Mouse (Mus musculus) brain, embryonic 18.5 days (tissue): ENCODE results near the gene Kif6.

ENCODE experiments used
- DNase-seq: peaks from one replicate; pipeline ENCODE4 v3.0.0-alpha.2; 2012; ENCODE audit warnings: low read depth, low spot score

Kif6 gene

DNA sequence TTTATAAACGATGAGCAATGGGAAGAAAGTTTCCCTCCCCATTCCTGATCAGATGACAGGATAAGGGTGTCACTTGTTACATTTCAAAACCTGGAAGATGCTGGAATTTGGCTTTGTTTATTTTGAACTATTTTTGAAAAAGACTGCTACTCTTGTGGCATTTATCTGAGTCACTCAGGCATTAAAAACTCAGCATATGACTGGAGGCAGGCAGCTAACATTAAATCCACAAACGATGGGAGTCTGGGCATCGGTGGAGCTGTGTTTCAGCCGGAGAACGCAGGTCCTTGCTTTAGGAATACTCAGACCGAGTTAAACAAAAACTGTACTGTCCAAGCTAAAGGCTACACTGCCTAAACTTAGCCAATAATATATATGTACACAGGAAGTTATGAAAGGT is 46.7 kb downstream of the Kif6 start:
- DNase-seq: no peak

DNA sequence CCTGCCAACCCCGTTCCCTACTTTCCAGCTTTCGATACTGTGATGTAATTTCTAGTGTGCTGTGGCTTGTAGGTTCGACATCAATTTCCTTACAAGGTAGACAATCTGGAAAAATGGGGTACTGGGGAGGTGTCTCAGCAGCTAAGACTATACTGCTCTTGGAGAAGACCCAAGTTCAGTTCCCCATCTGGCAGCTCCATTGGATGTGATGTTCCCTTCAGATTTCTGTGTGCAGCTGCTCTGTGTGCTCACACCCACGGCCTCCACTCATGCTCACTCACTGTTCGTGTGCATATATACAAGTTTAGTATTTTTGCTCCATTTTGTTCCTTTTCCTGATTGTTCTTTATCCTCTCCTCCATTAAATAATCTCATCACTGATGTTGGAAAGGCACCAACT is 51.8 kb downstream of the Kif6 start:
- no peak for DNase-seq

DNA sequence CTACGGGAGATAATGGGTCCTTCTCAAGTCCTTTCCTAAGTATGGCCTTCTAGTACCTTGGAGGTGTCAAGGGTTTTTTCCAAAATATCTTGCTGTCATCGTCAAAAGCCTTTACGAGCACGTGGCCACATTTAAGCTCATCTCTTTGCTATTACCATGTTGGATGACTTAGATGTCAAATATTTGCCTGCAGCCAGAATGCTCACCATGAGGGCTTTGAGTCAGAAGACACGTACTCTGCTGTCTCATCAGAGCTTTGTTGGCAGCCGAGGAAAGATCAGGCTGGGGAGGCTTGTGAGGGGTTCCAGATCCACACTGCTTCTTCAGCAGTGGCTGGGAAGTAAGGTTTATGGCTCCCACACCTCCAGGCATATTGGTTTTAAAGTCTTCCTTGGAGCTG is 53.4 kb downstream of the Kif6 start:
- no peak for DNase-seq

DNA sequence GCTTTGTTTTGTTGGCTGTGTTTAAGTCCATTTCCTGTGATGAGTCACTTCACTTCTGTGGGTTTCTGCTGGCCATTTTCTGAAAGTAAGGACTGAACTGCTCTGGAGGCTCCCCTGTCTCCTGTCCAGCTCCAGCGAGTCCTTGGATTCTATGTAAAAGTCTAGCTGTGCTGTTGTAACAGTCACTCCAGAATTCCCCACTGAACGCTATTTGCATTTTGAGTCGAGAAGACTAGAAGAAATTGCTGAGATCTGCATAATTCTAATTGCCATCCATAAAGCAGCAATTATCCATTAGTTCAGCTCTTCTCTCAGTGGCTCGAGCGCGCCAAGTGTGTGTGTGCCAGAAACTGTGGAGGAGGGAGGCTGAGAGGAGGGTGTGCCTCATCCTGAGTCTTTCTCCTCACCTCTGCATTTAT is 57.0 kb downstream of the Kif6 start:
- peak; percentile 45 for DNase-seq

DNA sequence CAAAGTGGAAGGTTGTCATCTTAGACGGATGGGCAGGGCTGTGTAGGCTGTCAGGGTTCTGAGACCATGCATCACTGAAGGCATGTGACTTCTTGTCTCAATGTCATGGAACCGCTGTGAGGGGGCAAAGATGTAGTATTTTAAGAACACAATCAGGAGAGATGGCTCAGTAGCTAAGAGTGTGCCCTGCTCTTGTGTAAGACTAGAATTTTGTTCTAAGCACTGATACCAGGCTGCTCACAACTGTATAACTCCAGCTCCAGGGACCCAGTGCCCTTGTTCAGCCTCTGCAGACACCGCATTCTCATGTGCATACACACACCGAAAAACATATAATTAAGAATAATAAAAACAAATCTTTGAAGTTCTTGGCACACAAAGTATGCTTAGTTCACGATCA is 57.5 kb downstream of the Kif6 start:
- no peak for DNase-seq

DNA sequence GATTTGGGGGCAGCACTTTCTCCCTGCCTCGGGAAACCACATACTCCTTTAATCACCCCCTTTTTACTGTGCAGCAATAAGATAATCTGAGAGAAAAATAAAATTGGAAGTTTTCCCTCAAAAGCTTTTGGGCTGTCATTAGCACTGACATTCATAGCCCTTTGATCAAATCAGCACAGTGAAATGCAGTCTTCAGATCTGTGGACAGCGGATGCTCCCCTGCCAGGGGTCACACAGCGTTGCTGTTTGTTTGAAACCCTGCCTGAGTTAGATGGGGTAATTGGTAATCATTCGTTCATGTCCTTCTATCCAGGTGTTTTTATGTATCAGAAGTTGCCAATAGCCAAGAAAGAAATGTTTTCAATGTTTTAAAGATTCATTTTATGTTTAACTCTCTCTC is 60.7 kb downstream of the Kif6 start:
- no peak for DNase-seq

DNA sequence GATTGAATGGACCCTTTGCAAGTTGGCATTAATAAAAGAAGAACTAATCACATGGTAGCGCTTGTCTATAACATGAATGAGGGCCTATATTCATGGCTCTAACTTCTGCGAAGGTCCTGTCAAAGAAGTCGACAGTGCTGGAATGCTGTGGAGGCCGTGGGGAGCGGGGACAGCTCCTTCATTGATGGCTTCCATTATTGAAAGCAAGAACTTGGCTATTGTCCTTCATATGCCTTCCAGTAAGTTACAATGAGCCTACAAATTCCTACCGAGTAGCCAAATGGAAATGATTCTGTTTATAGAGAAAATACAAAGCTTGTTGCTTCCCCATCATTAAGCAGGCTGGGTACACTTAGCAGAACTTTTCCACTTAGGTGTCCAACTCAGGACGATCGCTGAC is 66.5 kb downstream of the Kif6 start:
- no peak for DNase-seq

DNA sequence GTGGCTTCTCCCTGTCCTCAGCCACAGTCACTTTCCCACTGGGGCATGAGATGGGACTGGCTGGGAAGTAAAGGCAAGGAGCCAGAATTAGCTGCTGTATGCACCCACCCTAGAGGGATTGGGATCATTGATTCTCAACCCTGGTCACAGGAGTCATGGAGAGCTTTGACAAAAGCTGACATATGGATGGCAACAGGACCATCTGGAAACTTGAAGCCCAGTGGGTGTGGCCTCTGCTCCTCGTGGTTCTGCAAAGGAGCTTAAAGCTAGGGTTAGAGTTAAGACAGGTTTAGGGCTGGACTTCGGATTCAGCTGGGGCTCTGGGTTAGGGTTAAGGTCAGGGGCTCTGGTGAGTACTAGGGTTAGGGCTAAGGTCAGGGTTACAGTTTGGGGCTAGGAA is 69.2 kb downstream of the Kif6 start:
- DNase-seq: no peak

DNA sequence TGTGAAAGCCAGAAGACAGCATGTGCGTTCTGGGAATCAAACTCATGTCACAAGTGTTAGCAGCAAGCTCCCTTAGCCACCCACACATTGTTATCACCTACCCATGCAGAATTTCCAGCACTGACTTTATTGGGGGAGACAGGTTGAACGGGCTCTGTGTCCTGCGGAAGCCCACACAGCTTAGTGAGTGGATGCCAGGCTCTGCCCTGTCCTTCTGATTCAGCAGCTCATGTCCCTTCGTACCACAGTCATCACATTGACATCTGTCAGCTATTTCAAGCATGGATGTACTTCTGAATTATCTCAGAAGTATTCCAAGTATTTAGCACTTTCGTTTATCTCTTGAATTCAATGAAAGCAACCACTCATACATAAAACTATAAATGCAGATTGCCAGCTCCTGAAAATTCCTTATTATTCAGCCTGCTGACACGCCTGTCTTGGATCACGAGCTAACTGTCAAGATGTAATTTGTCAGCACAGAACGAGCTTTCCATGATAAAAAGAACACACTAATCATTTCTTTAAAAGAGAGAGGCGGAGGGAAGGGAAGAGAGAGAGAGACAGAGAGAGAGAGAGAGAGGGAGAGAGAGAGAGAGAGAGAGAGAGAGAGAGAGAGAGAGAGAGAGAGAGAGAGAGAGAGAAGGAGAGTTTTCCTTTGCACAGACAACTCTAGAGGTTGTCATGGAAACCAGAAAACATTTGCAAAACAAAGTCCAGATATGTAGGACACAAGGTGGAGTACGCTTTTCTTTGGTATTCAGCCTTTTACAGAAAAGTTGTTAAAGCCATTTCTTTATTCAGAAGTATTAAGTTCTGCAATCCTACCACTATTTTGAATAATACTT is 75.9 kb downstream of the Kif6 start:
- DNase-seq: peak; percentile 43

DNA sequence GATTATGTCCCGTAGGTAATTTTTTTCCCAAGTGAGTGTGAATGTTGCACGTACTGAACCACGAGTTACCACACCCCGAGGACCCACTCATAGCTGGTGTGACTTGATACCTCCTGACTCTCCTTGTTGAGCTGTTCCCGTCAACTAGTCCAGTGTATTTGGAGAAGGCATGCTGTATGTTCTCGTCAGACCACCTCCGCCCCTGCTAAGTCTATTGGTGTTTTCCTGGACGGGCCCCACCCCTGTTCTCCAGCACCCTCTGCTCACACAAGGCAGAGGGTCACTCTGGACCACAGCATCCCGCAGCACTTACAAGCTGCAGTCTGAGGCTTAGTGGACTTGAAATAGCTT is 76.5 kb downstream of the Kif6 start:
- DNase-seq: no peak

DNA sequence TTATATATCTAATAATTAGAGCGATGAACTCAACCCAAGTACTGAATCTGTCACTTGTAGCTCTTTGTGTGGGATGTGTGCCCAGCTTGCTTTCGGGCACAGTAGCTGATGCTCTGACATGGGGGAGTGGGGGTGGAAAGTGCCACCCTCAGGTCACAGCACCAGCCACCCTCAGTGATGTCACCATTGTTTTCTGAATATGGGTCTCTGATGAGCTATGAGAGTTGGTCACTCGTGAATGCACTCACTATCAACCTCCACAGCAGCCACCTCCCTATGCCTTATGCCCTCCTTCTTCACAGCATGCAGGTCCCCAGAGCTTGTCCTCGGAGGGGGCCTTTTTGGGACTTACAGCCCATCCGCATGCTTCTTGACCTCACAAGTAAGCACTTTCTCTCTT is 78.3 kb downstream of the Kif6 start:
- no peak for DNase-seq

DNA sequence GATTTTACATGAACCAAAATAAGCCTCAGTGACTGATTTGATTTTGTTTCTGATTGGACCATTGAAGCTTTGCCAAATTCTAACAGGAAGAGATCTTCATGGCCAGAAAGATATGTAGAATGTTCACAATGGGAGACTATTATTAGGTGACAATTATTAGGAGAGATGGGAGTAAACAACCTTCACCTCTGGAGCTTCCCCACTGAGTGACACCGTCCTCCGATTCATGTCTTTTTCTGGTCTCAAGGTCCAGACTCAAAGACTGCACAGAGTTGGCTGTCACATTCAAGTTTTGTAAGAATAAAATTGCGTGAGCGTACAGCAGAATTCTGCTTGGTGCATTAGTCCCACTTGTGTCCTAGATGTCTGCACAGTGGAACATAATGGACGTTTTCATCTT is 82.3 kb downstream of the Kif6 start:
- DNase-seq: no peak

DNA sequence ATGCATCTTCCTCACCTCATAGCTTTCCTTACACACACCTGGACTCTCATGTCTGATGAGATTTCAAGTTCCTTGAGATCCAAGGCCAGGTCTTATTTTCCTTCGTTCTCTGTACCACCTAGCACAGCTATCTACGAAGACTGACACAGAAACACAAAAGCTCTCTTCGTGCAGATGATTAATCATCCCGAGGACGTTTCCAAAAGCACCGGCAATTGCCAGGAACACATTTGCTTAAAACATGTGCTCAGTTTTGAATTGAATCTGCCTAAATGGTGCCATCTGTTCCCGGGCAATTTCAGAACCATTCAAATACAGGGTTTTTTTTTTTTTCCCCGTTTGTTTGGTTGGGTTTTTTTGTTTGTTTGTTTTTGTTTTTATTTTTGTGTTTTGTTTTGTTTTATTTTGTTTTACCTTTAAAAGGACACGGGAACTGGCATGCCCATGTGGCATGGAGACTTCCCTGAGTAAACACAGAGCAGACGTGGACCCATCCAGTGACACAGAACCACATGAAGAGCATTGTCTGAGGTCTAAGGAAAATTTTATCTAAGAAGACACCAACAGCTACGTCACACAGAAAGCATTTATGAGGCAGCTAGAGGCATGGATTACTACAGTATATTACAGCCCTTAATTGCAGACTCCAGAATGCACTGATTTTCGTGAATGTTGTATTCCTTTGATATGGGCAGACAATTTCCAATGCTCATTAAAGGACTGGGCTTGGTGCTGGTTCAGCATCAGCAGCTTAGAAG is 88.7 kb downstream of the Kif6 start:
- DNase-seq: peak; percentile 74

DNA sequence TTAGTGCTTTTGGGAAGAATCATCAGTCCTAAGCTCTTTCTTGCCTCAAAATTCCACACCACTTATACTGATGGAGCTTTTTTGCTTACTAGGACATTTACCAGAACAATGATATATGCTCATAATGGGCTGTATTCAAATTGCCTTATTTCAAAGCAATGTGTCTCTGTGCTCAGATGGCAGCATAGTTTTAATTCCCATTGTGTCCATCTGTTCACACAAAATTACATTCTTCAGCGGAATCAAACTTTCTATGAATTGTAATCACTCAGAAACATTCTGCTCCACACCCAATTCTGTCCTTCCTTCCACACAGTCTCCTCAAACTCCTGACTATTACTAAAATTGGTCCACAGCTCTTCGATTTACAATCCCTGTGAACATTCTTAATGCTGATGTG is 94.3 kb downstream of the Kif6 start:
- no peak for DNase-seq

DNA sequence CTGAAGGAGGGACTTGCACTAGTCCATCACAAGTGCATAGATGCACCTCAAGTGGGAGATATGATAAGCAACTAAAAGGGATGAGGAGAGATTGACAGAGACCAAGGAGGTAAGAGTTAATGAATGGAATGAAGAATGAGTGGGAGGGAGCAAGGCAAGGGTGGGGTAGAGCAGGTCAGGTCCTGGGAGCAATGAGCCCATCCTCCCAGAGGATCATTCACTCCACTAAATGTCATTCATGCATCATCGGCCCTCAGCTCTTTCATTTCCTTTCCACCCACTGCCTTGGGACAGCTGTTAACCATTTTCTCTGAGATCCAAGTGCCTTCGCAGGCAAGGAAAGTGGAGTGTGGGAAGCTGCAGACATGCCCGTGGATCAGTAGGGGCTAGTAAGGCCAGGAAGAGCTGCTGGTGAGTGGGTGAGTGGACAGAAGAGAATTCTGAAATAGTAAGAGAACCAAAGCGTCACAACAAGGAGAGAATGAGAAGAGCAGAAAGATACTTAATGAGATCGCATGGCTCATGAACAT is 95.2 kb downstream of the Kif6 start:
- DNase-seq: no peak

DNA sequence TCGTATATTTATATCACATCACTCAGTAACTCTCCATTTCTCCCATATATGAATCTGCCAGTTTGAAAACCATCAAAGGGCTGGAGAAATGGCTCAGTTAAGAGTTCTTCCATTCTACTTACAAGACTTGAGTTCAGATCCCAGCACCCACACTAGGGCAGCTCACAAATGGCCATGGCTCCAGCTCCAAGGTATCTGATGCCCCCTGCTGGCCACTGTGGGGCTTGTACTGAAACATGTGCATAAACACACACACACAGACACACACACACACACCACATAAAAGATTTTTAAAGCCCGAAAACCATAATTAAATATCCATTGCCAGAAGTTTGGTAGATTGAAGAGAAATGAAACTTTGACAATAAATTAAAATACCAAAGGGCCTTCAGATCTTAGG is 111.3 kb downstream of the Kif6 start:
- DNase-seq: no peak

DNA sequence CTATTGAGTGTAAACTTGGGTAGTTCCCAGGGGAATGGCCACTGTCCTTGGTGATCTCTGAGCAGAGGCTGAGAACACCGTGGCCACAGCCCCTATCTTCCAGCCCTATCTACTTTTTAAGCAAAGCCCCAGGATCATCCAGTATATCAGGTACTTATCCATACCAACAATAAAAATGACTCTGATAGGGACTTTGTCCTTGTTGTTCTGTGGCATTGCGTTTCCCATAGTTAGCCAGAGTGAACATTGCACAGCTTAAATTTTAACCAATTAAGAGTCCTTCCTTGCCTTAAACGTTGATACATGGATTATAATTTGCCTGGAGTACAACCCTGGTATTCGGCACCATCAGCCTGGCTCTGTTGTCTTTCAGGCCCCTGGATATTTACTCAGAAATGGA is 112.0 kb downstream of the Kif6 start:
- no peak for DNase-seq

DNA sequence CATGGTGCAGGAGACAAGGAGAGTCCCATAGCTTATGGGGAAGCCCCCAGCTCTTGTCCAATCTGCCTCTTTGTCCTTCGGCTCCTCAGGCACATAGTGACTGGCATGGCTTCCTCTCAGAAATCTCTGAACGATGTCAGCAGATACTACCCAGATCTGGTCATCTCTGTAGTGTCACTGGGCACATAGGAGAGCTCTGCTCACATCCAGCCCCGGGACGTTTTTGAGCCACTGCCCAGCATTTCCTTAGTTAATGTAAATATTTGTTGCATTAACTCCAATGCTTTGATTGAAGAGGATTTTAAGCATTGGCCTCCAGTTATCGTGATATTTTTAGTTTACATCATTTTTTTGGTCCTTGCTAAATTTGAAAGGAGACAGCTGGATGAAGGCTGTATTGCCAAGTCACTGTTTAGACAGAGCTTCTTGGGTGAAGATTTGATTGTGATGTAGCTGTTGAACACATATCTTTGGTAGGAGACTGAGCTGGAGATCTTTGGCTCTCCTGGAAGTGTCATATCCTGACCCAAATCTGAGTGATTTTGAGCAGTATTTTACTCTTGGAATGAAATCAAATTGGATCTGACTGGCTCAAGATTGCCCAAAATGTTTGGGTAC is 112.6 kb downstream of the Kif6 start:
- DNase-seq: no peak

DNA sequence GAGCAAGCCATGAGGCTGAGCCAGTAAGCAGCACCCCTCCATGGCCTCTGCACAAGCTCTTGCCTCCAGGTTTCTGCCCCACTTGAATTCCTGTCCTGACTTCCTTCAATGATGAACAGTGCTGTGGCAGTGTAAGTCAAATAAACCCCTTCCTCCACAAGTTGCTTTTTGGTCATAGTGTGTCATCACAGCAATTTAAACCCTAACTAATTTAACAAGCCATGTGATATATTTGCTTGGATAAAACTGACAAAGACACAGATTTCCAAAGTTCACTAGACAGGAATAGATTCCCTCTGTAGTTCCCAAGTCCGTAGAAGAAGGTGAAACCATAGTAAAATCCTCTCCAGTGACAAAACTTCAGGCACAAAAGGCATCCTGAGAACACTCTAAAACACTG is 114.9 kb downstream of the Kif6 start:
- DNase-seq: no peak

DNA sequence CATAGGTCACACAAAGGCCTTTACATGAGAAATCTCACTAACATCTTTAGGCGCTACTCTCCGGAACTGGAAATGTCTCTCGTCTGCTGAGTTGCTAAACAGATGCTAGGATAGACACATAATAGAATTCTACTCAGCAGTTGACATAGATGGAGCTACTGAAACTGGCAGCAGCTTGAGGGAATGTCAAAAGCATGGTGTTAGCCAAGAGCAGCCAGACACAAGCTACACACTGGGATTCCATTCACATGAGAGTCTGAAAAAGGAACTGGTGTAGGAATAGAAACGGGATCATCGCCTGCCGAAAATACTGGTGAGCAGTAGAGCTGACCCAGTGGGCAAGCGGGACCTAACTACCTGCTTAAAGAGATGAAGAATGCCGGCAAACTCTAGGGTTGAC is 117.8 kb downstream of the Kif6 start:
- DNase-seq: no peak

DNA sequence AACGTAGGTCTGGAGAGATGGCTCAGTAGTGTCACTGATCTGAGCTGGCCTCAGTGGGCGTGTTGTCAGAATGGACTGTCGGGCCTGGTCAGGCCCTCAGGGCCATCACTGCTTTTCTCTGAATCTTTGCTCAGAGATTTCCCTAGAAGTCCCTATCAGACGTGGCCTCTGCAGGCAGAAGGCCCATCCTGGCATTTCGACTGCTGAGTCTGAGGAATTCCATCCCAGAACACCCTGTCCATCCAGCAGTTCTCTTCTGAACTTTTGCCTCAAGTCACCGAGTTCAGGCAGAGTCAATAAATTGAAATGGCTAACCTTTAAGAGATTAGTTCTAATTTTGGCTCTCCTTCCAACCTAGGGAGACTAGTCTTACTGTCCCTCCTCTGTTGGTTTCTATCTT is 119.1 kb downstream of the Kif6 start:
- no peak for DNase-seq

DNA sequence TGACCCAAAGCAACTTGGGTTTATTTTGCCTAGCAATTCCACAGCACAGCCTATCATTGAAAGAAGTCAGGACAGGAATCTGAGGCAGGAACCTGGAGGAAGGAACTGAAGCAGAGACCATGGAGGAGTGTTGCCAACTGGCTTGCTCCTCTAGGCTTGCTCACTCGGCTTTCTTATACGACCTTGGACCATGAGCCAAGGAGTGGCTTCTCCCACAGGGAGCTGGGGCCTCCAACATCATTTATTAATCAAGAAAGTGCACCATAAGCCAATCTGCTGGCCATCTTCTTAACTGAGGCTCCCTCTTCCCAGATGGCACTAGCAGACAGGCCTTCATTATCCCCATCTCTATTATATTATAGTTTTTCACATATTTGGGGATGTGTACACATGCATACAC is 119.8 kb downstream of the Kif6 start:
- no peak for DNase-seq

DNA sequence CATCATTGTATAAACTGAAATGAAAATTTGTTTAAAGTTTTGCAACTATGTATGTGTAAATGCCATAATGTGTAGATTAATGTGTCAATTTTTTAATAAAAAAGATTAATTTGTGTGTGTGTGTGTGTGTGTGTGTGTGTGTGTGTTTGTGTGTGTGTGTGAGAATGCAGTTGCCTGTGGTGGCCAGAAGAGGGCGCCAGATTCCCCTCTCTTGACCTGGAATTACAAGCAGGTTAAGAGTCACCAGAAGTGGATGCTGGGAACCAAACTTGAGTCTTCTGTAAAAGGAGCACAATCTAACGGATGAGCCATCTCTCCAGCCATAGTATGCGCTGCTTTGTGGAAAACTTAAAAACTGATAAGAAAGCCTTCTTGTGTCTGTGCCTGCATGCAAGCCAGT is 121.4 kb downstream of the Kif6 start:
- DNase-seq: no peak
